Mouse (Mus musculus) right cerebral cortex, adult 18-20 months (tissue): ENCODE results near the gene Ndufs2.
A peak's percentile ranks its signal among the peaks of the same experiment; 100 is the strongest.

Source experiments
- DNase-seq: peaks from one replicate; pipeline ENCODE4 v3.0.0; 2022; ENCODE audit warnings: mixed read lengths

Ndufs2 gene

GRCm38 (mm10) chr1:171193911-171194830, 57.0 kb downstream of the Ndufs2 start:
- no peak for DNase-seq

GRCm38 (mm10) chr1:171193093-171193840, 57.9 kb downstream of the Ndufs2 start:
- DNase-seq, result no peak

DNA sequence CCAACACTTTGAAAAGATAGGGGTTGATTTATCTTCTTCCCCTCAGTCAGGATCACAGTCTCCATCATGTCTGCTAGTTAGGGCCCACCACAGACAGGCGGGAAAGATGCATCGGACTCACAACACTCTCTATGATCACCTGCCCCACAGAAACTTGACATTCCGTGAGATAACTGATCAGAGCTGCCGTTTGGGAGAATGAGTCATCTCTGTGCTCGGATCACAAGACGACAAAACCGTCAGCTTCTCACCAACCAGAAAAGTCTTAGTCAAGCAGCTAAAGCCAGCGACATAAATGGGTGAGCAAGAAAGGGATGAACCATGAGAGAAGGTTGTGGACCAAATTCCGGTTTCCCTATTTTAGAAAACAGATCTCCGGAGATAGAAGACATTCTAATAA, 58.9 kb downstream of the Ndufs2 start:
- DNase-seq, result no peak

GRCm38 (mm10) chr1:171190832-171191231, 60.4 kb downstream of the Ndufs2 start:
- DNase-seq, result no peak

DNA sequence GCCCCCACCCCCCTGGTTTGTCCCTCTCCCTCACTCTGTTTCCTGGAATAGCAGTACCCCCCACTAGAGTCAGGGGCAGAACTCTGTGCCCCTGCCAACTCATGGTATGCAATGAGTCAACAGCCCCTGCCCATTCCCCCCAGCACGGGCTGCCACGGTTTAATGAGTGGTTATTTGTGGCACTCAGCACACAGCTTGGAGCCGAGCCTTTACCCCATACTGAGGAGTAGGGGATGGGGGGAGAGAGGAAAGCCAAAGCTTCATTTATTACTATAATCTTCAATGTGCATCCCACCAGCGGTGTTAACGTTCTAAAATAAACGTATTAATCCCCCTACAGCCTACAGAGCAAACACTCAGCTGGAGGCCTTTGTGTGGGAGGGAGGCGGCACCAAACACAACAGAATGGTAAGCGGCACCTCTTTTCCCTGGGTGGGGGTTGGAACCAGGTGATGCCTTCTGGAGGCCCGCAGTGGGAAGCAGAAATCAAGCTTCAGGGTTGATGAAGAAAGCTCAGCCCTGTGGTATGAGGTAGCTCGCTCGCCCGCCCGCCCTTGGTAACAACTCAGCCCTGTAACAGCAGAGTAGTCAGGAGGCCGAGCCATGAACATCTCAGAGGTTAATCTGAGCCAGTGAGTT, 61.6 kb downstream of the Ndufs2 start:
- peak; percentile 19 for DNase-seq

GRCm38 (mm10) chr1:171189046-171189445, 62.1 kb downstream of the Ndufs2 start:
- no peak for DNase-seq

GRCm38 (mm10) chr1:171187851-171188700, 63.1 kb downstream of the Ndufs2 start:
- DNase-seq, result no peak

GRCm38 (mm10) chr1:171185655-171186054, 65.5 kb downstream of the Ndufs2 start:
- no peak for DNase-seq
